Mouse (Mus musculus) forebrain, postnatal 0 days (tissue): Measurements from ENCODE around the gene D16Ertd472e. TPM values are rescaled to one million over a fixed set of nuclear protein-coding genes. Genes with fewer than 3 reads are reported as not detected.

Experiments used
- ATAC-seq: fragments of 200-750 bp; cut with Nextera tagmentation; 2 replicates; pipeline ENCODE4 v1.8.0; 2017; ENCODE audit warnings: mild to moderate bottlenecking, moderate library complexity
- DNase-seq: peaks from one replicate; pipeline ENCODE4 v3.0.0-alpha.2; 2015
- H3K27ac ChIP-seq: fragments of 300-500 bp; sonication (generic); 2 replicates; pipeline ENCODE4 v1.5.1; 2014; ENCODE audit warnings: low read depth, mild to moderate bottlenecking, antibody characterized with exemption, low read length, moderate library complexity, mixed read lengths
- H3K27me3 ChIP-seq: fragments of 300-500 bp; sonication (generic); 2 replicates; pipeline ENCODE4 v1.6.1; 2014; ENCODE audit warnings: mild to moderate bottlenecking, low read length, mixed read lengths; ENCODE audit not compliant: insufficient read depth
- H3K36me3 ChIP-seq: fragments of 300-500 bp; sonication (generic); 2 replicates; pipeline ENCODE4 v1.6.1; 2014; ENCODE audit warnings: mild to moderate bottlenecking, moderate library complexity; ENCODE audit not compliant: insufficient read depth
- H3K4me1 ChIP-seq: fragments of 300-500 bp; sonication (generic); 2 replicates; pipeline ENCODE4 v1.6.1; 2014; ENCODE audit warnings: antibody characterized with exemption; ENCODE audit not compliant: insufficient read depth
- H3K4me2 ChIP-seq: fragments of 300-500 bp; sonication (generic); 2 replicates; pipeline ENCODE4 v1.6.1; 2014; ENCODE audit warnings: low read depth, mild to moderate bottlenecking, moderate library complexity
- H3K4me3 ChIP-seq: fragments of 300-500 bp; sonication (generic); 2 replicates; pipeline ENCODE4 v1.5.1; 2014; ENCODE audit warnings: low read depth, low read length, mixed read lengths
- H3K9ac ChIP-seq: fragments of 300-500 bp; sonication (generic); 2 replicates; pipeline ENCODE4 v1.6.1; 2014; ENCODE audit warnings: mild to moderate bottlenecking
- H3K9me3 ChIP-seq: fragments of 300-500 bp; sonication (generic); 2 replicates; pipeline ENCODE4 v1.6.1; 2016; ENCODE audit warnings: low read length
- CTCF ChIP-seq: sonication (generic); IDR thresholded peaks from 2 replicates; pipeline ENCODE4 v1.5.1; 2016; ENCODE audit warnings: antibody characterized with exemption, control low read depth, low read depth
- WGBS: fragments of 180-500 bp; shearing (Covaris S2); extraction: QIAGEN DNeasy Blood & Tissue Kit; methylation state at CpG from one replicate; pipeline ENCODE4 v1.1.7; 2014; 5-methylcytosine and 5-hydroxymethylcytosine counted together
- polyA plus RNA-seq: library from polyadenylated mRNA; unstranded; fragments of >200 nt; fragmentation: Nextera tagmentation; extraction: Ambion mirVana; gene quantifications from 2 replicates; pipeline ENCODE4 v1.2.1, GENCODE M21; 2015
- total RNA-seq: library from RNA; depleted of rRNA; stranded (reverse); fragments of >200 nt; gene quantifications from 2 replicates; pipeline ENCODE4 v1.2.3, GENCODE M21; 2014; rRNA removed

D16Ertd472e gene
- total and polyA plus RNA-seq, 2 experiments from 2014 or later: 7.8 to 9.1 TPM

- Histone ChIP-seq H3K4me3 (no peak overlapping the region), H3K9me3 (no peaks in the 10 kb centered on the region), H3K4me1 (no peaks in the 10 kb centered on the region), H3K4me2 (peak overlapping the region; percentile 33; the same call in 1 of the 2 replicates), H3K36me3 (no peaks in the 10 kb centered on the region), H3K27me3 (no peaks in the 10 kb centered on the region), H3K9ac (no peak overlapping the region), H3K27ac (no peak overlapping the region)
- peak; percentile 29; the same call in 1 of the 2 replicates for ATAC-seq
- WGBS: 34% methylated on average over 5 of the region's 5 CpGs
- TF ChIP-seq CTCF: no peak
- no peak for DNase-seq
Observed at GRCm38 (mm10) chr16:78490779-78491178, 85.7 kb downstream of the D16Ertd472e start.

Other genes with a start within 250 kb of the D16Ertd472e start
- 7.5 and 9.8 TPM in 2 replicates for gene Btg3, start 199.5 kb downstream of the D16Ertd472e start, total RNA-seq
- 19.7 and 20.2 TPM in 2 replicates for gene Btg3, start 199.5 kb downstream of the D16Ertd472e start, polyA plus RNA-seq